ENCODE assay signal across 17 mouse cellular contexts in the genomic region with DNA sequence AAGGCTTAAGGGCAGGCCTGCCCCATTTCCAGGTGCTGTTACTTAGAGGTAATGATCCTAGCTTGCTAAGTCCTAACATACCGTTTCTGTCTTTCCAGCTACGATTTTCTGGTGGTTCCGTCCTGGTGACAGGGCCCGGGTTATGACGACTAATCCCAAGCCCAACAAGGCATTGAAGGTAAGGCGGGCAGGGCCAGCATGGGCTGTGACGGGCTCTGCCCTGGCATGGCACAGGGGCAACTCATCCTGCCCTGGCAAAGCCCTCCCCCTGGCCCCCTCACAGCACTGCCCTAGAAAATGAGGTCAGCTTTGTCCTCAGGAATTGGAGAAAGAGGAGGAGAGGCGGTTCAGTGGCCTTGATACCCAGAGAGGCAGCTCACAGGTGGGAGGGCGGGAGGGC. TPM values are rescaled to one million over a fixed set of nuclear protein-coding genes. Genes with fewer than 3 reads are reported as not detected.
DNase-seq lines count a peak whose midpoint lies in the region; ATAC-seq lines count a peak whose summit lies in the region.
"Had no signal": no experiment of that assay in that cellular context is flagged by ENCODE, and none has a peak within 500 bp of the region (broad histone marks: within the 10 kb centered on the region; RNA-seq: fewer than 3 reads in every experiment).

No protein-coding gene starts in this region.

- peak overlapping the region; percentile 93 for H3K27ac ChIP-seq in heart, embryonic 10.5 days
- H3K27ac ChIP-seq in neural tube, embryonic 12.5 days: 0 out of 2 replicates have a peak overlapping the region, but pooled peaks have one; percentile 79
- peak overlapping the region; percentile 20; the same call in 1 of the 2 replicates for H3K27ac ChIP-seq in liver, embryonic 15.5 days (replicated peaks)

- no peak for DNase-seq in heart, embryonic 10.5 days (ENCODE audit: low spot score)
- DNase-seq in heart, postnatal 25 days (ENCODE audit: low spot score): no peak
- no peak for DNase-seq in neural tube, embryonic 10.5 days (ENCODE audit: extremely low spot score, low spot score)
- DNase-seq in right cerebral cortex, adult 2 months (ENCODE audit: low spot score in 2 of 2): no peak
- DNase-seq in spleen, postnatal 4 days (ENCODE audit: low spot score in 2 of 2): no peak
- DNase-seq: cerebellum, adult 11-12 months; kidney, postnatal 10 days; left cerebral cortex, postnatal 4 days; lung, adult 2 months; right cerebral cortex, postnatal 14 days; thymus, adult 2 months had no signal

- H3K4me2 ChIP-seq in neural tube, embryonic 12.5 days (replicated peaks): peak overlapping the region; percentile 66
- no peak overlapping the region for H3K4me2 ChIP-seq in liver, embryonic 15.5 days

- H3K4me1 ChIP-seq in heart, embryonic 10.5 days: peaks cover 92% of the 10 kb centered on the region
- H3K4me1 ChIP-seq in neural tube, embryonic 12.5 days: peaks cover 62% of the 10 kb centered on the region
- peaks cover 90% of the 10 kb centered on the region for H3K4me1 ChIP-seq in liver, embryonic 15.5 days (replicated peaks)

- H3K4me3 ChIP-seq in heart, embryonic 10.5 days: no peak overlapping the region
- no peak overlapping the region for H3K4me3 ChIP-seq in neural tube, embryonic 12.5 days
- H3K4me3 ChIP-seq in liver, embryonic 15.5 days (replicated peaks): no peak overlapping the region

- intact Hi-C loops in heart, postnatal 25 days (cut with DNase I): no loop called here

- H3K27me3 ChIP-seq in heart, embryonic 10.5 days (ENCODE audit: insufficient read depth, poor library complexity, severe bottlenecking): no peaks in the 10 kb centered on the region
- no peaks in the 10 kb centered on the region; the same call in 1 of the 2 replicates for H3K27me3 ChIP-seq in neural tube, embryonic 12.5 days (replicated peaks)
- no peaks in the 10 kb centered on the region for H3K27me3 ChIP-seq in liver, embryonic 15.5 days

- H3K9me3 ChIP-seq in heart, embryonic 10.5 days: no peaks in the 10 kb centered on the region
- no peaks in the 10 kb centered on the region for H3K9me3 ChIP-seq in neural tube, embryonic 12.5 days
- H3K9me3 ChIP-seq in liver, embryonic 15.5 days (replicated peaks): no peaks in the 10 kb centered on the region
- H3K9me3 ChIP-seq: G1E had no signal

- peaks cover 37% of the 10 kb centered on the region for H3K36me3 ChIP-seq in heart, embryonic 10.5 days
- peaks cover 28% of the 10 kb centered on the region for H3K36me3 ChIP-seq in neural tube, embryonic 12.5 days
- peaks cover 90% of the 10 kb centered on the region for H3K36me3 ChIP-seq in liver, embryonic 15.5 days (replicated peaks)

- H3K9ac ChIP-seq in neural tube, embryonic 12.5 days: 0 out of 2 replicates have a peak overlapping the region, but pooled peaks have one; percentile 8
- no peak overlapping the region for H3K9ac ChIP-seq in liver, embryonic 15.5 days

- WGBS in heart, embryonic 10.5 days: 93% methylated on average over 9 of the region's 9 CpGs
- WGBS in neural tube, embryonic 12.5 days: 93% methylated on average over 9 of the region's 9 CpGs
- WGBS in liver, embryonic 15.5 days (ENCODE audit: insufficient replicate concordance): 87% methylated on average over 9 of the region's 9 CpGs

- no peak for ATAC-seq in neural tube, embryonic 12.5 days (ENCODE audit: low FRiP score, low read depth)
- ATAC-seq in liver, embryonic 15.5 days (ENCODE audit: insufficient read depth): no peak

RNA-seq across cellular contexts. Expression of gene Mafk, which starts 7.7 kb away (rescaled TPM):
- polyA plus RNA-seq in heart, embryonic 10.5 days (2016; fragmentation: Nextera tagmentation; extraction: Ambion mirVana): 20.7 and 25.1 TPM in 2 replicates
- 10 to 100 TPM; 30.2 to 30.9 TPM for total RNA-seq in heart, postnatal 25 days (2021)
- polyA plus RNA-seq in neural tube, embryonic 12.5 days (2016; fragmentation: Nextera tagmentation; extraction: Ambion mirVana): 12.8 and 12.9 TPM in 2 replicates
- polyA plus RNA-seq in liver, embryonic 15.5 days (2015; fragmentation: Nextera tagmentation; extraction: Ambion mirVana): 44.5 and 50.0 TPM in 2 replicates

RNA-seq across cellular contexts. Expression of gene Tmem184a, which starts 20.7 kb away (rescaled TPM):
- 2.8 and 3.6 TPM in 2 replicates for polyA plus RNA-seq in heart, embryonic 10.5 days (2016; fragmentation: Nextera tagmentation; extraction: Ambion mirVana)
- total RNA-seq in heart, postnatal 25 days (2021): under 1 TPM; 0.16 to 0.17 TPM
- 0.29 and 0.68 TPM in 2 replicates for polyA plus RNA-seq in neural tube, embryonic 12.5 days (2016; fragmentation: Nextera tagmentation; extraction: Ambion mirVana)
- polyA plus RNA-seq in liver, embryonic 15.5 days (2015; fragmentation: Nextera tagmentation; extraction: Ambion mirVana): 0.68 and 1.2 TPM in 2 replicates
- total RNA-seq: megakaryocyte, adult 5-6 weeks had no signal

RNA-seq across cellular contexts. Expression of gene Ints1, which starts 23.6 kb away (rescaled TPM):
- polyA plus RNA-seq in heart, embryonic 10.5 days (2016; fragmentation: Nextera tagmentation; extraction: Ambion mirVana): 30.3 and 31.3 TPM in 2 replicates
- total RNA-seq in heart, postnatal 25 days (2021): 10 to 100 TPM; 43.3 to 47.3 TPM
- 33.7 and 34.3 TPM in 2 replicates for polyA plus RNA-seq in neural tube, embryonic 12.5 days (2016; fragmentation: Nextera tagmentation; extraction: Ambion mirVana)
- 11.8 and 12.5 TPM in 2 replicates for polyA plus RNA-seq in liver, embryonic 15.5 days (2015; fragmentation: Nextera tagmentation; extraction: Ambion mirVana)

RNA-seq across cellular contexts. Expression of gene Gm26938, which starts 27.2 kb away (rescaled TPM):
- not detected in 2 replicates for polyA plus RNA-seq in heart, embryonic 10.5 days (2016; fragmentation: Nextera tagmentation; extraction: Ambion mirVana)
- not detected for total RNA-seq in heart, postnatal 25 days (2021)
- not detected in 2 replicates for polyA plus RNA-seq in neural tube, embryonic 12.5 days (2016; fragmentation: Nextera tagmentation; extraction: Ambion mirVana)
- not detected in 2 replicates for polyA plus RNA-seq in liver, embryonic 15.5 days (2015; fragmentation: Nextera tagmentation; extraction: Ambion mirVana)
- total RNA-seq: adrenal gland, postnatal 4 days; G1E; layer of hippocampus, postnatal 10 days; left cerebral cortex, postnatal 4 days had no signal
- polyA plus RNA-seq: G1E; lung, adult 2 months; thymus, adult 2 months had no signal

RNA-seq across cellular contexts. Expression of gene Psmg3, which starts 27.6 kb away (rescaled TPM):
- 57.0 and 76.5 TPM in 2 replicates for polyA plus RNA-seq in heart, embryonic 10.5 days (2016; fragmentation: Nextera tagmentation; extraction: Ambion mirVana)
- total RNA-seq in heart, postnatal 25 days (2021): 10 to 100 TPM; 10.2 to 11.1 TPM
- polyA plus RNA-seq in neural tube, embryonic 12.5 days (2016; fragmentation: Nextera tagmentation; extraction: Ambion mirVana): 68.5 and 70.2 TPM in 2 replicates
- polyA plus RNA-seq in liver, embryonic 15.5 days (2015; fragmentation: Nextera tagmentation; extraction: Ambion mirVana): 41.4 and 42.3 TPM in 2 replicates

Comparison
In these comparisons a context has a peak if more than half of its experiments do, and no peak if none do; other contexts are left out.
1. H3K27ac ChIP-seq: peak in every context shown above with its lines; median percentile 93 in heart, embryonic 10.5 days; 79 in neural tube, embryonic 12.5 days; 20 in liver, embryonic 15.5 days.